Comparison of ENCODE assay signal across 12 mouse cellular contexts in genomic region chr2:158376798-158377197, GRCm38 (mm10). TPM values are rescaled to one million over a fixed set of nuclear protein-coding genes. Genes with fewer than 3 reads are reported as not detected.
DNase-seq lines count a peak whose midpoint lies in the region; ATAC-seq and TF ChIP-seq lines count a peak whose summit lies in the region.
"Had no signal": no experiment of that assay in that cellular context is flagged by ENCODE, and none has a peak within 500 bp of the region (broad histone marks: within the 10 kb centered on the region; RNA-seq: fewer than 3 reads in every experiment).

No protein-coding gene starts in this region.

- H3K9ac ChIP-seq in hindbrain, embryonic 11.5 days (ENCODE audit: low read depth, low read length), result no peak overlapping the region
- H3K9ac ChIP-seq in midbrain, postnatal 0 days (replicated peaks; ENCODE audit: low read length, poor library complexity, severe bottlenecking), result peak overlapping the region; percentile 96
- H3K9ac ChIP-seq in intestine, embryonic 15.5 days, result no peak overlapping the region
- H3K9ac ChIP-seq: liver, embryonic 13.5 days had no signal

- 0 out of 2 replicates have a peak, but pooled peaks have one; percentile 24 for ATAC-seq in frontal cortex, adult (ENCODE audit: low TSS enrichment)
- no peak for ATAC-seq in hindbrain, embryonic 11.5 days (ENCODE audit: low FRiP score)
- no peak for ATAC-seq in midbrain, postnatal 0 days (ENCODE audit: low FRiP score)
- ATAC-seq in megakaryocyte, adult 5-6 weeks (ENCODE audit: poor library complexity, severe bottlenecking), result no peak
- no peak for ATAC-seq in intestine, embryonic 15.5 days

- H3K4me2 ChIP-seq in hindbrain, embryonic 11.5 days (replicated peaks; ENCODE audit: low read depth, low read length), result peak overlapping the region; percentile 62; the same call in 1 of the 2 replicates
- H3K4me2 ChIP-seq in midbrain, postnatal 0 days (ENCODE audit: low read depth, low read length, poor library complexity, severe bottlenecking), result peak overlapping the region; percentile 59
- H3K4me2 ChIP-seq in intestine, embryonic 15.5 days (replicated peaks), result no peak overlapping the region

- no peaks in the 10 kb centered on the region for H3K9me3 ChIP-seq in hindbrain, embryonic 11.5 days (ENCODE audit: control insufficient read depth, low read length)
- H3K9me3 ChIP-seq in midbrain, postnatal 0 days (ENCODE audit: low read length), result no peaks in the 10 kb centered on the region
- H3K9me3 ChIP-seq in intestine, embryonic 15.5 days, result no peaks in the 10 kb centered on the region
- H3K9me3 ChIP-seq: liver, embryonic 13.5 days; megakaryocyte, embryonic 14.5 days had no signal

- H3K36me3 ChIP-seq in hindbrain, embryonic 11.5 days (ENCODE audit: control insufficient read depth, insufficient read depth, low read length), result no peaks in the 10 kb centered on the region
- peaks cover 3% of the 10 kb centered on the region; the same call in 1 of the 2 replicates for H3K36me3 ChIP-seq in midbrain, postnatal 0 days (ENCODE audit: insufficient read depth, low read length)
- no peaks in the 10 kb centered on the region for H3K36me3 ChIP-seq in intestine, embryonic 15.5 days
- H3K36me3 ChIP-seq: liver, embryonic 13.5 days had no signal

- 71% methylated on average over 7 of the region's 7 CpGs for WGBS in hindbrain, embryonic 11.5 days
- WGBS in midbrain, postnatal 0 days, result 57% methylated on average over 7 of the region's 7 CpGs
- 71% methylated on average over 7 of the region's 7 CpGs for WGBS in intestine, embryonic 15.5 days

- no peak overlapping the region; the same call in 1 of the 2 replicates for H3K4me3 ChIP-seq in hindbrain, embryonic 11.5 days (ENCODE audit: low read depth, low read length)
- peak overlapping the region; percentile 66 for H3K4me3 ChIP-seq in midbrain, postnatal 0 days (ENCODE audit: low read depth, low read length)
- no peak overlapping the region for H3K4me3 ChIP-seq in intestine, embryonic 15.5 days (replicated peaks)
- H3K4me3 ChIP-seq: liver, embryonic 13.5 days; megakaryocyte, embryonic 14.5 days had no signal

- no peaks in the 10 kb centered on the region for H3K4me1 ChIP-seq in hindbrain, embryonic 11.5 days (replicated peaks; ENCODE audit: control insufficient read depth, insufficient read depth, low read length)
- H3K4me1 ChIP-seq in midbrain, postnatal 0 days (ENCODE audit: insufficient read depth, low read length), result peaks cover 5% of the 10 kb centered on the region; the same call in 1 of the 2 replicates
- peaks cover 5% of the 10 kb centered on the region; the same call in 1 of the 2 replicates for H3K4me1 ChIP-seq in intestine, embryonic 15.5 days (replicated peaks)

- DNase-seq in frontal cortex, postnatal 25 days (ENCODE audit: low spot score in 2 of 2), result no peak
- peak; percentile 60 for DNase-seq in ZHBTc4 (ENCODE audit: low read depth, low spot score)
- DNase-seq in hindbrain, embryonic 11.5 days (ENCODE audit: low spot score), result no peak
- DNase-seq in midbrain, postnatal 0 days (ENCODE audit: low spot score), result peak; percentile 42
- DNase-seq in kidney, adult 9 months, result no peak
- DNase-seq: kidney, postnatal 36 days; liver, embryonic 13.5 days had no signal

- no peak overlapping the region for H3K27ac ChIP-seq in hindbrain, embryonic 11.5 days (ENCODE audit: low read depth, low read length)
- peak overlapping the region; percentile 95 for H3K27ac ChIP-seq in midbrain, postnatal 0 days (ENCODE audit: low read depth, low read length)
- H3K27ac ChIP-seq in intestine, embryonic 15.5 days, result no peak overlapping the region
- H3K27ac ChIP-seq: liver, embryonic 13.5 days had no signal

- H3K27me3 ChIP-seq in hindbrain, embryonic 11.5 days (ENCODE audit: control insufficient read depth, insufficient read depth, low read length), result no peaks in the 10 kb centered on the region
- no peaks in the 10 kb centered on the region for H3K27me3 ChIP-seq in midbrain, postnatal 0 days (ENCODE audit: insufficient read depth, low read length)
- peaks cover 25% of the 10 kb centered on the region for H3K27me3 ChIP-seq in intestine, embryonic 15.5 days (replicated peaks)

- TF ChIP-seq CTCF in midbrain, postnatal 0 days (IDR thresholded peaks at IDR 0.05), result no peak

RNA-seq across cellular contexts. Expression of gene Snhg11, which starts 1.4 kb away (rescaled TPM):
- polyA plus RNA-seq in hindbrain, embryonic 11.5 days (2014; fragmentation: Nextera tagmentation; extraction: Ambion mirVana), result 42.3 and 79.1 TPM in 2 replicates
- 169 and 264 TPM in 2 replicates for total RNA-seq in midbrain, postnatal 0 days (2014; rRNA removed)
- polyA plus RNA-seq in midbrain, postnatal 0 days (2015; fragmentation: Nextera tagmentation; extraction: Ambion mirVana), result 514 and 635 TPM in 2 replicates
- total RNA-seq in megakaryocyte, adult 5-6 weeks (2015), result not detected in 2 replicates
- 0.08 TPM in 1 of 2 replicates, not detected in the other for total RNA-seq in megakaryocyte, adult 5-6 weeks (2017)
- 4.8 and 7.0 TPM in 2 replicates for polyA plus RNA-seq in intestine, embryonic 15.5 days (2015; fragmentation: Nextera tagmentation; extraction: Ambion mirVana)
- polyA plus RNA-seq: C2C12 had no signal

RNA-seq across cellular contexts. Expression of gene Ralgapb, which starts 32.9 kb away (rescaled TPM):
- polyA plus RNA-seq in hindbrain, embryonic 11.5 days (2014; fragmentation: Nextera tagmentation; extraction: Ambion mirVana), result 25.6 and 32.4 TPM in 2 replicates
- 59.0 and 71.7 TPM in 2 replicates for total RNA-seq in midbrain, postnatal 0 days (2014; rRNA removed)
- 16.0 and 17.7 TPM in 2 replicates for polyA plus RNA-seq in midbrain, postnatal 0 days (2015; fragmentation: Nextera tagmentation; extraction: Ambion mirVana)
- total RNA-seq in megakaryocyte, adult 5-6 weeks (2015), result 45.3 and 45.4 TPM in 2 replicates
- total RNA-seq in megakaryocyte, adult 5-6 weeks (2017), result 29.7 and 32.2 TPM in 2 replicates
- polyA plus RNA-seq in intestine, embryonic 15.5 days (2015; fragmentation: Nextera tagmentation; extraction: Ambion mirVana), result 14.3 and 15.0 TPM in 2 replicates

Comparison
In these comparisons a context has a peak if more than half of its experiments do, and no peak if none do; other contexts are left out.
1. DNase-seq: peak in ZHBTc4 (single experiment) and midbrain, postnatal 0 days (single experiment); none in frontal cortex, postnatal 25 days (0 of 2), hindbrain, embryonic 11.5 days (single experiment) and kidney, adult 9 months (single experiment).